Mouse (Mus musculus) forebrain, embryonic 16.5 days (tissue): ENCODE results near the gene Tango6. TPM values are rescaled to one million over a fixed set of nuclear protein-coding genes. Genes with fewer than 3 reads are reported as not detected.

ENCODE experiments used
- ATAC-seq: fragments of 200-750 bp; cut with Nextera tagmentation; 2 replicates; pipeline ENCODE4 v1.8.0; 2017; ENCODE audit warnings: mild to moderate bottlenecking, moderate library complexity
- H3K27ac ChIP-seq: fragments of 300-500 bp; sonication (generic); 2 replicates; pipeline ENCODE4 v1.5.1; 2014; ENCODE audit warnings: low read length, control low read depth
- H3K27me3 ChIP-seq: fragments of 300-500 bp; sonication (generic); replicated peaks from 2 replicates; pipeline ENCODE4 v1.6.1; 2014; ENCODE audit warnings: low read length; ENCODE audit not compliant: control insufficient read depth, insufficient read depth
- H3K36me3 ChIP-seq: fragments of 300-500 bp; sonication (generic); 2 replicates; pipeline ENCODE4 v1.6.1; 2014; ENCODE audit not compliant: control insufficient read depth, insufficient read depth
- H3K4me1 ChIP-seq: fragments of 300-500 bp; sonication (generic); replicated peaks from 2 replicates; pipeline ENCODE4 v1.6.1; 2014; ENCODE audit warnings: low read length; ENCODE audit not compliant: control insufficient read depth, insufficient read depth
- H3K4me2 ChIP-seq: fragments of 300-500 bp; sonication (generic); 2 replicates; pipeline ENCODE4 v1.6.1; 2014; ENCODE audit warnings: mild to moderate bottlenecking, low read length, control low read depth
- H3K4me3 ChIP-seq: fragments of 300-500 bp; sonication (generic); replicated peaks from 2 replicates; pipeline ENCODE4 v1.5.1; 2014; ENCODE audit warnings: mild to moderate bottlenecking, low read length, control low read depth
- H3K9ac ChIP-seq: fragments of 300-500 bp; sonication (generic); replicated peaks from 2 replicates; pipeline ENCODE4 v1.6.1; 2014; ENCODE audit warnings: low read depth, low read length, control low read depth
- H3K9me3 ChIP-seq: fragments of 300-500 bp; sonication (generic); 2 replicates; pipeline ENCODE4 v1.6.1; 2016; ENCODE audit warnings: low read length; ENCODE audit not compliant: control insufficient read depth
- WGBS: fragments of 180-500 bp; shearing (Covaris S2); extraction: QIAGEN DNeasy Blood & Tissue Kit; methylation state at CpG from one replicate; pipeline ENCODE4 v1.1.7; 2014; 5-methylcytosine and 5-hydroxymethylcytosine counted together
- polyA plus RNA-seq: library from polyadenylated mRNA; unstranded; fragments of >200 nt; fragmentation: Nextera tagmentation; extraction: Ambion mirVana; gene quantifications from 2 replicates; pipeline ENCODE4 v1.2.1, GENCODE M21; 2015

The Tango6 gene
- polyA plus RNA-seq, 1 experiment from 2014 or later, result 5.6 TPM

- H3K4me1 ChIP-seq, result 0 out of 2 replicates have a peak, but pooled peaks cover 2% of the 10 kb centered on the region
- H3K9ac ChIP-seq, result no peak overlapping the region
- 93% methylated on average over 2 of the region's 2 CpGs for WGBS
- no peak overlapping the region for H3K4me3 ChIP-seq
- no peaks in the 10 kb centered on the region for H3K27me3 ChIP-seq
- H3K9me3 ChIP-seq, result no peaks in the 10 kb centered on the region
- H3K36me3 ChIP-seq, result no peaks in the 10 kb centered on the region
- no peak overlapping the region for H3K4me2 ChIP-seq
- no peak overlapping the region for H3K27ac ChIP-seq
- ATAC-seq, result no peak
Measured at GRCm38 (mm10) chr8:106710002-106710401, 27.1 kb downstream of the Tango6 start.

GRCm38 (mm10) chr8:106712487-106712886 is 29.6 kb downstream of the Tango6 start:
- ATAC-seq, result no peak
- H3K9me3 ChIP-seq, result no peaks in the 10 kb centered on the region
- no peak overlapping the region for H3K27ac ChIP-seq
- no peak overlapping the region for H3K4me2 ChIP-seq
- H3K27me3 ChIP-seq, result no peaks in the 10 kb centered on the region
- H3K36me3 ChIP-seq, result no peaks in the 10 kb centered on the region
- H3K4me1 ChIP-seq, result no peaks in the 10 kb centered on the region
- WGBS, result 54% methylated on average over 3 of the region's 3 CpGs
- no peak overlapping the region for H3K9ac ChIP-seq
- H3K4me3 ChIP-seq, result no peak overlapping the region

- Histone ChIP-seq H3K4me2 (no peak overlapping the region), H3K27me3 (no peaks in the 10 kb centered on the region), H3K4me1 (peaks cover 4% of the 10 kb centered on the region; the same call in 1 of the 2 replicates), H3K4me3 (no peak overlapping the region), H3K9me3 (no peaks in the 10 kb centered on the region), H3K9ac (no peak overlapping the region), H3K36me3 (no peaks in the 10 kb centered on the region), H3K27ac (no peak overlapping the region)
- ATAC-seq, result no peak
- 63% methylated on average over 4 of the region's 4 CpGs for WGBS
Measured at GRCm38 (mm10) chr8:106714297-106714696, 31.4 kb downstream of the Tango6 start.

GRCm38 (mm10) chr8:106718091-106718500 is 35.2 kb downstream of the Tango6 start:
- ATAC-seq, result peak; percentile 66
- Histone ChIP-seq H3K27ac (no peak overlapping the region), H3K9ac (peak overlapping the region; percentile 35), H3K9me3 (no peaks in the 10 kb centered on the region), H3K36me3 (no peaks in the 10 kb centered on the region), H3K4me1 (peaks cover 4% of the 10 kb centered on the region; the same call in 1 of the 2 replicates), H3K4me3 (peak overlapping the region; percentile 9; the same call in 1 of the 2 replicates), H3K4me2 (peak overlapping the region; percentile 43), H3K27me3 (no peaks in the 10 kb centered on the region)
- 15% methylated on average over 17 of the region's 17 CpGs for WGBS

- no peaks in the 10 kb centered on the region for H3K9me3 ChIP-seq
- no peak overlapping the region for H3K4me2 ChIP-seq
- H3K4me3 ChIP-seq, result no peak overlapping the region
- WGBS, result 40% methylated on average over 8 of the region's 8 CpGs
- no peaks in the 10 kb centered on the region for H3K27me3 ChIP-seq
- peaks cover 4% of the 10 kb centered on the region; the same call in 1 of the 2 replicates for H3K4me1 ChIP-seq
- H3K9ac ChIP-seq, result no peak overlapping the region
- no peak overlapping the region for H3K27ac ChIP-seq
- no peak for ATAC-seq
- H3K36me3 ChIP-seq, result no peaks in the 10 kb centered on the region
Measured at GRCm38 (mm10) chr8:106720921-106721320, 38.1 kb downstream of the Tango6 start.

GRCm38 (mm10) chr8:106722453-106722852 is 39.6 kb downstream of the Tango6 start:
- Histone ChIP-seq H3K4me2 (no peak overlapping the region), H3K4me3 (no peak overlapping the region), H3K9ac (no peak overlapping the region), H3K27me3 (no peaks in the 10 kb centered on the region), H3K36me3 (no peaks in the 10 kb centered on the region), H3K4me1 (peaks cover 7% of the 10 kb centered on the region), H3K27ac (no peak overlapping the region), H3K9me3 (no peaks in the 10 kb centered on the region)
- 88% methylated on average over 6 of the region's 6 CpGs for WGBS
- no peak for ATAC-seq

GRCm38 (mm10) chr8:106723921-106724320 is 41.1 kb downstream of the Tango6 start:
- no peak for ATAC-seq
- Histone ChIP-seq H3K4me2 (no peak overlapping the region), H3K4me1 (peaks cover 12% of the 10 kb centered on the region), H3K9ac (no peak overlapping the region), H3K9me3 (no peaks in the 10 kb centered on the region), H3K27me3 (no peaks in the 10 kb centered on the region), H3K4me3 (no peak overlapping the region), H3K36me3 (no peaks in the 10 kb centered on the region), H3K27ac (no peak overlapping the region)
- 2% methylated on average over 2 of the region's 2 CpGs for WGBS

GRCm38 (mm10) chr8:106726551-106726950 is 43.7 kb downstream of the Tango6 start:
- Histone ChIP-seq H3K27me3 (no peaks in the 10 kb centered on the region), H3K9ac (no peak overlapping the region)

GRCm38 (mm10) chr8:106727241-106727835 is 44.5 kb downstream of the Tango6 start:
- Histone ChIP-seq H3K36me3 (no peaks in the 10 kb centered on the region), H3K27ac (peak overlapping the region; percentile 80), H3K4me3 (peak overlapping the region; percentile 14), H3K27me3 (no peaks in the 10 kb centered on the region), H3K4me2 (peak overlapping the region; percentile 46), H3K4me1 (peaks cover 12% of the 10 kb centered on the region), H3K9me3 (no peaks in the 10 kb centered on the region), H3K9ac (peak overlapping the region; percentile 52; the same call in 1 of the 2 replicates)
- 4% methylated on average over 16 of the region's 16 CpGs for WGBS
- peak; percentile 84 for ATAC-seq

More at GRCm38 (mm10) chr8:106726551-106726950, 43.7 kb downstream of the Tango6 start:
- peaks cover 12% of the 10 kb centered on the region for H3K4me1 ChIP-seq
- H3K9me3 ChIP-seq, result no peaks in the 10 kb centered on the region
- no peak overlapping the region for H3K4me3 ChIP-seq
- no peaks in the 10 kb centered on the region for H3K36me3 ChIP-seq
- H3K4me2 ChIP-seq, result no peak overlapping the region
- WGBS, result 68% methylated on average over 6 of the region's 6 CpGs
- ATAC-seq, result no peak
- no peak overlapping the region; the same call in 1 of the 2 replicates for H3K27ac ChIP-seq
